Mouse (Mus musculus): ENCODE measurements around the gene Gdnf.

GRCm38 (mm10) chr15:7767166-7767565 is 43.5 kb upstream of the Gdnf start:
- TF ChIP-seq CTCF (IDR thresholded peaks at IDR 0.05; ENCODE audit: control insufficient read depth, insufficient read depth, low read length) (no peak), POLR2A (IDR thresholded peaks at IDR 0.05; ENCODE audit: borderline replicate concordance, control insufficient read depth, low read depth, low read length) (no peak)
